Mouse (Mus musculus) kidney, embryonic 16.5 days (tissue): ENCODE data around the gene Catsper4. TPM values are rescaled to one million over a fixed set of nuclear protein-coding genes. Genes with fewer than 3 reads are reported as not detected.

Source experiments
- ATAC-seq: fragments of 200-750 bp; cut with Nextera tagmentation; 2 replicates; pipeline ENCODE4 v1.8.0; 2017; ENCODE audit warnings: moderate TSS enrichment; ENCODE audit not compliant: low FRiP score, low TSS enrichment
- H3K27ac ChIP-seq: fragments of 300-500 bp; sonication (generic); 2 replicates; pipeline ENCODE4 v1.5.1; 2014; ENCODE audit warnings: low read length
- H3K27me3 ChIP-seq: fragments of 300-500 bp; sonication (generic); 2 replicates; pipeline ENCODE4 v1.6.1; 2014; ENCODE audit warnings: low read length, control low read depth, mixed read lengths; ENCODE audit not compliant: insufficient read depth
- H3K36me3 ChIP-seq: fragments of 300-500 bp; sonication (generic); 2 replicates; pipeline ENCODE4 v1.6.1; 2014; ENCODE audit warnings: low read length, control low read depth, mixed read lengths; ENCODE audit not compliant: insufficient read depth
- H3K4me1 ChIP-seq: fragments of 300-500 bp; sonication (generic); 2 replicates; pipeline ENCODE4 v1.6.1; 2014; ENCODE audit warnings: low read length, control low read depth, mixed read lengths; ENCODE audit not compliant: insufficient read depth
- H3K4me2 ChIP-seq: fragments of 300-500 bp; sonication (generic); replicated peaks from 2 replicates; pipeline ENCODE4 v1.6.1; 2014; ENCODE audit warnings: low read depth, low read length
- H3K4me3 ChIP-seq: fragments of 300-500 bp; sonication (generic); 2 replicates; pipeline ENCODE4 v1.5.1; 2014; ENCODE audit warnings: mild to moderate bottlenecking, low read length
- H3K9ac ChIP-seq: fragments of 300-500 bp; sonication (generic); replicated peaks from 2 replicates; pipeline ENCODE4 v1.6.1; 2014; ENCODE audit warnings: low read length
- H3K9me3 ChIP-seq: fragments of 300-500 bp; sonication (generic); 2 replicates; pipeline ENCODE4 v1.6.1; 2016; ENCODE audit warnings: low read length, control low read depth
- WGBS: fragments of 180-500 bp; shearing (Covaris S2); extraction: QIAGEN DNeasy Blood & Tissue Kit; methylation state at CpG from one replicate; pipeline ENCODE4 v1.1.7; 2014; 5-methylcytosine and 5-hydroxymethylcytosine counted together
- polyA plus RNA-seq: library from polyadenylated mRNA; unstranded; fragments of >200 nt; fragmentation: Nextera tagmentation; extraction: Ambion mirVana; gene quantifications from 2 replicates; pipeline ENCODE4 v1.2.1, GENCODE M21; 2015

Gene Catsper4
- polyA plus RNA-seq, 1 experiment from 2014 or later, result 0.35 TPM

DNA sequence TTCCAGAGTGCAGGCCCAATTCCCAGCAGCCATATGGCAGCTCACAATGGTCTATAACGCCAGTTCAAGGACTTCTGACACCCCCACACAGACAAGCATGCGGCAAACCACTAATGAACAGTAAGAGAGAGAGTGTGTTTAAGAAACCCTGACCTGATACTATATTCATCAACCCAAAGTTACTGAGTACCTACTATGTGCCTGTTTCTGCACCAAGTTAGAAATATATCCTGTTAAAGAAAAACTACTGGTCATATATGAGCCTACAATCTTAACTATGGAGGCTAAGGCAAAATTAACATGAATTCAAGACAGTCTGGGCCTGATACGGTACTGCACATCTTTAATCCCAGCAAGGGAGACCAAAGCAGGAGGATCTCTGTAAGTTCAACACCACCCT, 41.6 kb downstream of the Catsper4 start:
- peak overlapping the region; percentile 81 for H3K4me2 ChIP-seq

DNA sequence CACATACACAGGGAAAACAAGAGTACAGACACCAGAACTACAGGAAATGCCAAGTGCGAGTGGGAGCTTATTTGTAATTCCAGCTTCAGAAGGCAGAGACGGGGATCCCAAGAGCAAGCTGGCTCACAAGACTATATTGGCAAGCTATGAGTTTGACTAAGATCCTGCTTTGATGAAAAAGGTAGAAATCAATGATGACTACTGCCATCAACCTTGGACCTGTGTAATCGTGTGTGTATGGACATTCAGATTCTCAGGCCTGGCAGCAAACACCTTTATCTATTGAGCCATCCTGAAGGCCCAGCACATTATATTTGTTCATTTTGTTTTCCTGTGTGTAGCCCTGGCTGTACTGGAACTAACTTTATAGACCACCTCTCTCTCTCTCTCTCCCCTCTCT, 43.5 kb downstream of the Catsper4 start:
- H3K9me3 ChIP-seq, result no peaks in the 10 kb centered on the region
- no peak overlapping the region for H3K27ac ChIP-seq
- WGBS, result 69% methylated on average over 3 of the region's 3 CpGs

More for the DNA sequence above, 41.6 kb downstream of the Catsper4 start:
- ATAC-seq, result no peak
- Histone ChIP-seq H3K36me3 (no peaks in the 10 kb centered on the region), H3K9ac (peak overlapping the region; percentile 79), H3K4me1 (peaks cover 9% of the 10 kb centered on the region), H3K27me3 (no peaks in the 10 kb centered on the region), H3K4me3 (peak overlapping the region; percentile 72), H3K9me3 (no peaks in the 10 kb centered on the region), H3K27ac (no peak overlapping the region)
- 69% methylated on average over 3 of the region's 3 CpGs for WGBS

DNA sequence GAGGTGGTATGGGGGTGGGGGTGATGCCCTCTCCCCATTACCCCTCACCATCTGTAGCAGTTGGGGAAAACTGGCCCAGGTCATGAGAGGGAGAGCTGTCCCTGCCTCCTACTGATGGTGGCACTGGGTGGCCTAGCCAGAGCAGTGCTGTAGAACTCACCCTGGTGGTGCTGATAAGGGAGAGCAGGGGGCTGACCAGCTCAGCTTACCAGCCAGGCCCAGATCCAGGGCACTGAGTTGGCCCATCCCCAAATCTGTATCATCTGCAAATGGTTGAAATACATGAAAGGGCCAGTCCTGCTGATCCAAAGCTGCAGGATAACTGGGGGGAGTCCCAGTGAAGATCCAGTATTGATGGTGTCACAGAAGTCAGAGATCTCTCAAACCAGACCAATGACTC, 45.4 kb downstream of the Catsper4 start:
- Histone ChIP-seq H3K4me3 (no peak overlapping the region), H3K4me1 (peaks cover 9% of the 10 kb centered on the region), H3K4me2 (no peak overlapping the region), H3K9ac (no peak overlapping the region), H3K9me3 (no peaks in the 10 kb centered on the region), H3K36me3 (no peaks in the 10 kb centered on the region), H3K27me3 (no peaks in the 10 kb centered on the region), H3K27ac (no peak overlapping the region)
- no peak for ATAC-seq

More for the DNA sequence above, 43.5 kb downstream of the Catsper4 start:
- Histone ChIP-seq H3K9ac (no peak overlapping the region), H3K4me2 (no peak overlapping the region), H3K4me1 (peaks cover 9% of the 10 kb centered on the region), H3K27me3 (no peaks in the 10 kb centered on the region), H3K36me3 (no peaks in the 10 kb centered on the region), H3K4me3 (no peak overlapping the region)
- no peak for ATAC-seq

DNA sequence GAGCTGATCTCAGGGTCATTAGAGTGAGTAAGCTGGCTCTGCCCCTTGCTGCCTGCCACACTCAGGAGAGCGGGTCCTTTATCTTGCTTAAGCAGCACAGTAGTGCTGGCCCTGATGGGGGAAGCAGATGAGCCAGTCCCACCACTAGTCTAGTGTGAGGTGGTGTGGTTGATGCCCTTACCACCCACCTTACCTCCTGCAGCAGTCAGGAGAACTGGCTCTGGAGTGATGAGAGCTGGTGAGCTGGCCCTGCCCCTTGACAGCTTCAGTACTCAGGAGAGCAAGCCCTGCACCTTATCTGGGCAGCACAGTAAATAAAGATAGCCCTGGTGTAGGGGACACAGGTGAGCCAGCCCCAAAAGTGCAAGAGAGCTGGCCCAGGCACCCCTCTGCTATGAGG, 46.1 kb downstream of the Catsper4 start:
- no peaks in the 10 kb centered on the region for H3K27me3 ChIP-seq
- no peaks in the 10 kb centered on the region for H3K36me3 ChIP-seq
- no peak overlapping the region for H3K27ac ChIP-seq
- ATAC-seq, result peak; percentile 49; the same call in 1 of the 2 replicates
- no peak overlapping the region for H3K4me2 ChIP-seq
- H3K9me3 ChIP-seq, result no peaks in the 10 kb centered on the region
- WGBS, result 100% methylated on average over 1 of the region's 1 CpGs
- no peak overlapping the region for H3K4me3 ChIP-seq
- H3K9ac ChIP-seq, result no peak overlapping the region
- peaks cover 9% of the 10 kb centered on the region for H3K4me1 ChIP-seq

DNA sequence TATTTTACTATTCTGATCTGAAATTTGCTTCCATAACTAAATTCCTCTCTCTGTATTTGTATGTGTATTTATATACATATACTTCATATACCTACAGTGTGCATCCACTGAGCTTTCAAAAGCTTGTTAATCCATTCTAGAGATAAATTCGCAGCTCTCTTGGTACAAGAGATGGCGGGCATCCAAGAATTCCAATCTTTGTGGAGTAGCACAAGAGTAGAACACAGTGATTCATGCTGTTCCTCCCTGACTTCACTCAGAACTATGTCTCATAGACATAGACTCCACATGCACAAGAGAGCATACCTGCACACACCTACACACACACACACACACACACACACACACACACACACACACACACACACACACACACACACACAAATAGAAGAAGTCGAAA, 54.8 kb downstream of the Catsper4 start:
- Histone ChIP-seq H3K4me1 (no peaks in the 10 kb centered on the region), H3K9me3 (no peaks in the 10 kb centered on the region), H3K27me3 (no peaks in the 10 kb centered on the region), H3K27ac (no peak overlapping the region), H3K9ac (no peak overlapping the region), H3K36me3 (peaks cover 3% of the 10 kb centered on the region; the same call in 1 of the 2 replicates), H3K4me2 (no peak overlapping the region), H3K4me3 (no peak overlapping the region)
- ATAC-seq, result no peak
- 78% methylated on average over 3 of the region's 3 CpGs for WGBS

DNA sequence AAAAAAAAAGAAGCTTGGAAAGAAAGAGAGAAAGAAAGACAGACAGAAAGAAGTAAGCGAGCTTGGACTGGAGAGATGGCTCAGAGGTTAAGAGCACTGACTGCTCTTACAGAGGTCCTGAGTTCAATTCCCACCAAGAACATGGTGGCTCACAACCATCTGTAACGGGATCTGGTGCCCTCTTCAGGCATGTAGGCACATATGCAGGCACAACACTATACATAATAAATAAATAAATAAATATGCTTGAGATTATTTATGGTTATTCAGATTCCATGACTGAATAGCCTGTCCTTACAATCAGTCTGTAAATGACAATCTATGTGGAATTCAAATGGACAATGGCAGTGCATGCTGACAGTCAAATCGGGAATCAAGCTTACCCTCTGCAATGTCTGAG, 60.3 kb downstream of the Catsper4 start:
- H3K36me3 ChIP-seq, result peaks cover 7% of the 10 kb centered on the region
- WGBS, result 91% methylated on average over 3 of the region's 3 CpGs
- no peak overlapping the region for H3K4me2 ChIP-seq
- H3K4me1 ChIP-seq, result no peaks in the 10 kb centered on the region
- H3K4me3 ChIP-seq, result no peak overlapping the region
- no peaks in the 10 kb centered on the region for H3K9me3 ChIP-seq
- no peak overlapping the region for H3K27ac ChIP-seq
- no peak overlapping the region for H3K9ac ChIP-seq
- ATAC-seq, result no peak
- no peaks in the 10 kb centered on the region for H3K27me3 ChIP-seq

DNA sequence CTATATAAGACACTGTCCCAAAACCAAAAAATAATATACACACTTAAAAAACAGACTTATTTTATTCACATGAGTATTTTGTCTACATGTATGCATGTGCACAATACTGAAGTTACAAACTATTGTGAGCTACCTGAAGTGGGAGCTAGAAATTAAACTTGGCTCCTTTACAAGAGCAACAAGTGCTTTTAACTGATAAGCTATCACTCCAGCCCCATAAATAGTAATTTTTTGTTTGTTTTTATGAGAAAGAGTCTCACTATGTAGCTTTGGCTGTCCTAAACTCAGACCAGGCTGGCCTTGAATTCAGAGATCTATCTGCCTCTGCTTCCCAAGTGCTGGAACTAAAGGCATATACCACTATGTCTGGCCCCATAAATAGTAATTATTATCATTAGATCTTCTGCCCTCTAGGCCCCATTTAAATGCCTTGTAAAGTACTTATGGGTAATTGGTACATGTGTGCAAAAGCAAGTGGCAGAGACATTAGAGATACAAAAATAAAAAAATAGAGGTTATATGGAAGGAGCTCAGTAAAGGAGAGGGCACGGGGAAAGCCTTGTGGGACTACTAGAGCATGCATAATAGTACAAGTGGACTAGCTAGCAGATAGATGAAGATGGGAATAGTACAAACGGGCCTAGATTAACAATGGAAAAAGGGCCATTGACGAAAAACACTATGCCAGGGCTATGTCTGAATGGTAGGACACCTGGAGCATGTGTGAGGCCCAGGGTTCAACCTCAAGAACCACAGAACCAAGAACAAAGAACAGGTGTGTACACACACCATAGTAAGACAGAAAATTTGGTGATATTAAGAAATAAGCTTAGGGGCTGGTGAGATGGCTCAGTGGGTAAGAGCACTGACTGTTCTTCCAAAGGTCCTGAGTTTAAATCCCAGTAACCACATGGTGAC, 61.4 kb downstream of the Catsper4 start:
- no peak overlapping the region for H3K4me2 ChIP-seq
- 79% methylated on average over 3 of the region's 3 CpGs for WGBS
- H3K27me3 ChIP-seq, result no peaks in the 10 kb centered on the region
- H3K36me3 ChIP-seq, result peaks cover 7% of the 10 kb centered on the region
- no peaks in the 10 kb centered on the region for H3K4me1 ChIP-seq
- H3K27ac ChIP-seq, result no peak overlapping the region
- ATAC-seq, result no peak
- H3K4me3 ChIP-seq, result no peak overlapping the region
- no peak overlapping the region for H3K9ac ChIP-seq
- H3K9me3 ChIP-seq, result no peaks in the 10 kb centered on the region

DNA sequence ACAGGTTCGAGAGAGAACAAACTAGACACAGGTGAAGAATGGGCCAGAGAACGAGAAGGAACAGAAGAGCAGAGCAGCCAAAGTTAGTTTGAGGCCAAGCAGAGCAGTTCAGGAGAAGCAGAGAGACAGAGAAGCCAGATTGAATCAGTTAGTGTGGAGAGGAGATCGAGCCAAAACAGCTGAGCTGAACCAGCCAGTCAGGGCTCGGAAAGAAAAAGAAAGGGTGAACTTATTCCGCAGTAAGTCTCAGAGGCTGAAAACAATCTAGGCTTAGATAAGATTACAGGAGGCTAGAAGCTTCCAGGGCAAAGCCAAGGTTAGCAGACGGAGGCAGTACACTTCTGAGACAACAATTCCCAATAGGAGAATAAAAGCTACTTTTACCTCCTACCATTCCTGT, 62.2 kb downstream of the Catsper4 start:
- Histone ChIP-seq H3K27ac (peak overlapping the region; percentile 54), H3K4me2 (0 out of 2 replicates have a peak overlapping the region, but pooled peaks have one; percentile 21), H3K36me3 (peaks cover 7% of the 10 kb centered on the region), H3K9ac (no peak overlapping the region), H3K27me3 (no peaks in the 10 kb centered on the region), H3K9me3 (no peaks in the 10 kb centered on the region), H3K4me1 (no peaks in the 10 kb centered on the region), H3K4me3 (peak overlapping the region; percentile 6; the same call in 1 of the 2 replicates)
- no peak for ATAC-seq
- 69% methylated on average over 6 of the region's 6 CpGs for WGBS

DNA sequence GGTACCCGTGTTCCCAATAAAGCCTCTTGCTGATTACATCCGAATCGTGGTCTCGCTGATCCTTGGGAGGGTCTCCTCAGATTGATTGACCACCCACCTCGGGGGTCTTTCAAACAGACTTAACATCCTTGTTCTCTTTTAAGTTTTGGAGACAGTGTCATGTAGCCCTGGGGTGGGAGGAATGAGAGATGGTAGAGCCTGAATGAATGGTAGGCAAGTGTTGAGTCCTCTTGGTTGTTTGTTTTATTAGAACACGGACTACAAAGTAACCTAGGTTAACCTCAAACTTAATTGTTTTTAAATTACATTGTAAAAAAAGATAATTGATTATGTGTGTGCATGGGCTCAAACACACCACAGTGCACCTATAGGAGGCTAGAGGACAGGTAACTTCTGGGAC, 62.6 kb downstream of the Catsper4 start:
- no peak for ATAC-seq
- no peaks in the 10 kb centered on the region for H3K27me3 ChIP-seq
- peak overlapping the region; percentile 54 for H3K27ac ChIP-seq
- 0 out of 2 replicates have a peak overlapping the region, but pooled peaks have one; percentile 21 for H3K4me2 ChIP-seq
- H3K9me3 ChIP-seq, result no peaks in the 10 kb centered on the region
- WGBS, result 81% methylated on average over 5 of the region's 6 CpGs
- H3K36me3 ChIP-seq, result peaks cover 7% of the 10 kb centered on the region
- H3K4me1 ChIP-seq, result no peaks in the 10 kb centered on the region
- H3K9ac ChIP-seq, result no peak overlapping the region
- H3K4me3 ChIP-seq, result peak overlapping the region; percentile 6; the same call in 1 of the 2 replicates
